Mouse (Mus musculus): ENCODE results near the gene Dock11. TPM values are rescaled to one million over a fixed set of nuclear protein-coding genes. Genes with fewer than 3 reads are reported as not detected.

Dock11 gene
- polyA plus RNA-seq, 1 experiment from 2014 or later, result 5.7 TPM

- no peak for ATAC-seq
- Histone ChIP-seq H3K27me3 (replicated peaks) (no peaks in the 10 kb centered on the region), H3K36me3 (no peaks in the 10 kb centered on the region), H3K4me2 (no peak overlapping the region), H3K4me1 (no peaks in the 10 kb centered on the region), H3K4me3 (no peak overlapping the region), H3K27ac (no peak overlapping the region), H3K9ac (no peak overlapping the region), H3K9me3 (replicated peaks) (no peaks in the 10 kb centered on the region)
- WGBS (ENCODE audit: insufficient replicate concordance), result 87% methylated on average over 1 of the region's 1 CpGs
These were observed 158.8 kb downstream of the Dock11 start for GRCm38 (mm10) chrX:36047451-36047850.

- H3K36me3 ChIP-seq, result no peaks in the 10 kb centered on the region
- no peak for ATAC-seq
- H3K9ac ChIP-seq, result no peak overlapping the region
- H3K4me1 ChIP-seq, result no peaks in the 10 kb centered on the region
- H3K4me2 ChIP-seq, result no peak overlapping the region
- H3K27me3 ChIP-seq (replicated peaks), result no peaks in the 10 kb centered on the region
- no peak overlapping the region for H3K27ac ChIP-seq
- no peaks in the 10 kb centered on the region for H3K9me3 ChIP-seq (replicated peaks)
- no peak overlapping the region for H3K4me3 ChIP-seq
These were observed 161.7 kb downstream of the Dock11 start for GRCm38 (mm10) chrX:36050312-36050711.

DNA sequence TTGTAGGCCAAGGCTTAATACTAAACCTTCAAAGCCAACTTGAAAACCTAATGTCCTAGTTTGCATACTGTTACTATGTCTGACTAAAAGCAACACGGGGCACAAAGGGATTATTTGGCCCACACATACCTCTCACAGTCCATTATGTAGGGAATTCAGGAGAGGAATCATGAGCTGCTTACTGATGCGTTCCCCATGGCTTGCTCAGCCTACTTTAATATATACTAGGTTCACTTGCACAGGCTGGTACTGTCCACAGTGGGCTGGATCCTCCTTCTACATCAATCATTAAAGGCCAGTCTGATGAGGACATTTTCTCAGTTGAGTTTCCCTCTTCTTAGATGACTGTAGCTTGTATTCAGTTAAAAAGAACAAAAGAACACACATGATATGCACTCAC lies 185.4 kb downstream of the Dock11 start:
- WGBS (ENCODE audit: insufficient replicate concordance), result 67% methylated on average over 2 of the region's 2 CpGs
- Histone ChIP-seq H3K4me3 (no peak overlapping the region), H3K4me2 (no peak overlapping the region), H3K27ac (no peak overlapping the region), H3K27me3 (replicated peaks) (no peaks in the 10 kb centered on the region), H3K36me3 (no peaks in the 10 kb centered on the region), H3K4me1 (no peaks in the 10 kb centered on the region), H3K9ac (no peak overlapping the region), H3K9me3 (replicated peaks) (no peaks in the 10 kb centered on the region)
- ATAC-seq, result no peak

- H3K27me3 ChIP-seq (replicated peaks), result no peaks in the 10 kb centered on the region
- no peaks in the 10 kb centered on the region for H3K9me3 ChIP-seq (replicated peaks)
- no peak overlapping the region for H3K9ac ChIP-seq
- H3K27ac ChIP-seq, result no peak overlapping the region
- ATAC-seq, result no peak
- H3K4me3 ChIP-seq, result no peak overlapping the region
- H3K36me3 ChIP-seq, result no peaks in the 10 kb centered on the region
- no peaks in the 10 kb centered on the region for H3K4me1 ChIP-seq
- 56% methylated on average over 4 of the region's 4 CpGs for WGBS (ENCODE audit: insufficient replicate concordance)
- H3K4me2 ChIP-seq, result no peak overlapping the region
These were observed 188.5 kb downstream of the Dock11 start for GRCm38 (mm10) chrX:36077164-36077563.

GRCm38 (mm10) chrX:36082917-36083316 lies 194.3 kb downstream of the Dock11 start:
- Histone ChIP-seq H3K9ac (no peak overlapping the region), H3K4me1 (no peaks in the 10 kb centered on the region), H3K27me3 (replicated peaks) (no peaks in the 10 kb centered on the region), H3K36me3 (no peaks in the 10 kb centered on the region), H3K4me2 (no peak overlapping the region), H3K9me3 (replicated peaks) (no peaks in the 10 kb centered on the region), H3K4me3 (no peak overlapping the region), H3K27ac (no peak overlapping the region)
- ATAC-seq, result no peak
- WGBS (ENCODE audit: insufficient replicate concordance), result 55% methylated on average over 1 of the region's 1 CpGs

- H3K4me2 ChIP-seq, result no peak overlapping the region
- H3K9me3 ChIP-seq (replicated peaks), result no peaks in the 10 kb centered on the region
These were observed 200.0 kb downstream of the Dock11 start for GRCm38 (mm10) chrX:36088464-36089256.

DNA sequence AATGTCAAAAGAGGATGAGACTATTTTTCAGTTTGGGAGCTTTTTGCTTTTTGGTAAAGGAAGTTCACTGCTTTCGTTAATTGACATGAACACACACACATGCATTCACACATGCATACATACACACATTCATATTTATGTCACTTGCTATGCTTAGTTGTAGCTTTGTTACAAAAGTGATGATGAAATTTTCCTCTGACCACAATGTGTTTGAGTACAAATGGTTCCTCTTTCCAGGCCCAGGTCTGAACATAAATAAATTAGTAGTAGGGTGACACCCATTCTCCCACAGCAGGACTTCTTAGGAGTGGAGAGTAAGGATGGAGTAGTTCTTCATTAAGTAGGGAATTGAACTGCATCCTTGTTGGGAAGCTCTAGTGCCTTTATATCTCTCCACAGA lies 212.3 kb downstream of the Dock11 start:
- 47% methylated on average over 1 of the region's 1 CpGs for WGBS (ENCODE audit: insufficient replicate concordance)
- no peaks in the 10 kb centered on the region for H3K4me1 ChIP-seq
- no peak overlapping the region for H3K27ac ChIP-seq
- H3K9me3 ChIP-seq (replicated peaks), result no peaks in the 10 kb centered on the region
- H3K9ac ChIP-seq, result no peak overlapping the region
- H3K4me3 ChIP-seq, result no peak overlapping the region
- H3K27me3 ChIP-seq (replicated peaks), result no peaks in the 10 kb centered on the region
- H3K36me3 ChIP-seq, result no peaks in the 10 kb centered on the region
- no peak overlapping the region for H3K4me2 ChIP-seq
- ATAC-seq, result no peak

More at GRCm38 (mm10) chrX:36088464-36089256, 200.0 kb downstream of the Dock11 start:
- Histone ChIP-seq H3K27me3 (replicated peaks) (no peaks in the 10 kb centered on the region), H3K4me1 (no peaks in the 10 kb centered on the region), H3K27ac (no peak overlapping the region), H3K36me3 (no peaks in the 10 kb centered on the region), H3K4me3 (no peak overlapping the region), H3K9ac (no peak overlapping the region)
- WGBS (ENCODE audit: insufficient replicate concordance), result 66% methylated on average over 6 of the region's 6 CpGs
- no peak for ATAC-seq

DNA sequence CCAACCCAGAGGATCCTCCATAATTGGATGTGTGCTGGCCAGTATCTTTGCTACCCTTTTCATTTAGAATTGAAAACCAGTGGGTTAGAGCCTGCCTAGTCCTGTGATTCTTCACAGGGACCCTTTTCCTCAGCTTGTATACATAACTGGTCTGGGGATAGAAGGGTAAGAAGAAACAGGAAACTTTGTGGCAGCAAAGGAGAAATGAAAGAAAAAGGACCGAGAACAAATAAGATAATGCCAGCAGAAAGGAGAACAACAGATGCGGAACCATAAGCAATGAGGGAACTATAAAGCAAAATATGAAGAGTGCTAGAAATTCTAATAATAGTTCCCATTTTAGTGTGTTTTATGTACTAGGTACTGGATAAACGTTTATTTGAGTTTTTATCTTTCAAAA lies 212.7 kb downstream of the Dock11 start:
- Histone ChIP-seq H3K4me2 (no peak overlapping the region), H3K4me3 (no peak overlapping the region), H3K4me1 (no peaks in the 10 kb centered on the region), H3K27ac (no peak overlapping the region), H3K9ac (no peak overlapping the region), H3K36me3 (no peaks in the 10 kb centered on the region), H3K9me3 (replicated peaks) (no peaks in the 10 kb centered on the region), H3K27me3 (replicated peaks) (no peaks in the 10 kb centered on the region)
- 40% methylated on average over 3 of the region's 3 CpGs for WGBS (ENCODE audit: insufficient replicate concordance)
- no peak for ATAC-seq

- Histone ChIP-seq H3K4me3 (no peak overlapping the region), H3K4me1 (no peaks in the 10 kb centered on the region), H3K27ac (no peak overlapping the region), H3K9ac (no peak overlapping the region), H3K4me2 (no peak overlapping the region), H3K36me3 (no peaks in the 10 kb centered on the region), H3K27me3 (replicated peaks) (peaks cover 26% of the 10 kb centered on the region), H3K9me3 (replicated peaks) (no peaks in the 10 kb centered on the region)
- ATAC-seq, result no peak
- WGBS (ENCODE audit: insufficient replicate concordance), result 29% methylated on average over 3 of the region's 3 CpGs
These were observed 220.0 kb downstream of the Dock11 start for GRCm38 (mm10) chrX:36108601-36109000.

DNA sequence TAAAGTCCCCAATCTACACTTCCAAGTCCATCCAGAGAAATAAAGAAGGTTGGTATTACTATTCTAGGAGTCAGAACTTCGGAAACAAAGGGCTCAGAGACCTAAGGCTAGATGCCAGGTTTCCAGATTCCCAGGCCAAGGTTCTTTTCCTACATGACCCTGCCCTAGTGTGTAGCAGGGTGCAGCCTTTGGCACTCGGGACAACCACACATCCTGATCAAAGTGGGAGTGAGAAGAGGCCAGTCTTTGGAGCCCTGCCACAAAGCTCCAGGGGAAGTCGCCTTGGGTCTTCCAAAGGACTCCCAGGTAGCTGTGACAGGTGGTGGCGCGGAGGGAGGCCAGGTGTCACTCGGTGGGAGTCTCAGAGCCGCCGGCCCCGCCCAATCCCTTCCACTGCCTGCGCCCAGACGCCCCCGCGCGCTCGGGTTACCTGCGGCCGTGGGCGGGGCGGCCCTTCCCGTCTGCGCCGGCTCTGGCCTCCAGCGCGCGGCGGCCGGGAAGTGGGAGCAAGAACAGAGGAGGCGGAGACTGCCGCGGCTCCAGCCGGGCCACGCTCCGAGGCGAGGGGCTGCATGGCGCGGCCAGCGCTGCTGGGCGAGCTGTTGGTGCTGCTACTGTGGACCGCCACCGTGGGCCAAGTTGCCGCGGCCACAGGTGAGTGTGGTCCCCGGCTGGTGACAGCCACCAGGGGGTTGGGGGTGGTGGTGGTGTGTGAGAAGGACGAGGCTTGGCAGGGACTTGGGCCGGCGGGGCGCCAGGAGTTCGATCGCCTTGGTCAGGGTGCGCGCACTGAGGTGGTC lies 223.2 kb downstream of the Dock11 start, which contains the start of gene Il13ra1:
Il13ra1 (plus strand) TSS at position 489 of the 800 bp plus-strand sequence.
- no peak within 1 kb of the TSS for H3K27ac ChIP-seq
- 9% methylated on average over 34 of the region's 51 CpGs for WGBS (ENCODE audit: insufficient replicate concordance)
- H3K27me3 ChIP-seq (replicated peaks), result peaks cover 26% of the 10 kb centered on the region
- H3K4me3 ChIP-seq, result peak within 1 kb of the TSS; percentile 35
- no peaks in the 10 kb centered on the region for H3K36me3 ChIP-seq
- no peaks in the 10 kb centered on the region for H3K9me3 ChIP-seq (replicated peaks)
- H3K4me2 ChIP-seq, result peak within 1 kb of the TSS; percentile 57
- no peak for ATAC-seq
- H3K9ac ChIP-seq, result 0 out of 2 replicates have a peak within 1 kb of the TSS, but pooled peaks have one; percentile 35
- H3K4me1 ChIP-seq, result no peaks in the 10 kb centered on the region

DNA sequence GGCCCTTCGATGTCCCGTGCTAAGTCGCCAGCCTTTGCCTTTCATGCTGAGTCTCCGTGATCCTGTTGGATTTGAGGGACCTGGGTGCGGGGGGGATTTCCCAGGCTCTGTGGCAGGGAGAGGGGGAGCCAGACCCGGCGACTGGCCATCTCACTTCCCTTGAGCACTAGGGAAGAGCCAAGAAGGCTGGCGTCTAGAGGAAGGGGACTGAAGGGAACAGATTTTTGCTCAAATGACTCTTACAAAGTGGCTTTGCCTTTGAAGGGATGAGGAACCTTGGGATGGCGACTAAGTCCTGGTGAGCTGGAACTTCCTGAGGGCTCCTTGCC lies 223.8 kb downstream of the Dock11 start:
- Histone ChIP-seq H3K4me3 (peak overlapping the region; percentile 35), H3K36me3 (no peaks in the 10 kb centered on the region), H3K27ac (no peak overlapping the region), H3K4me1 (no peaks in the 10 kb centered on the region), H3K4me2 (peak overlapping the region; percentile 57), H3K9ac (0 out of 2 replicates have a peak overlapping the region, but pooled peaks have one; percentile 35), H3K27me3 (replicated peaks) (peaks cover 26% of the 10 kb centered on the region), H3K9me3 (replicated peaks) (no peaks in the 10 kb centered on the region)
- no peak for ATAC-seq
- 11% methylated on average over 7 of the region's 9 CpGs for WGBS (ENCODE audit: insufficient replicate concordance)

DNA sequence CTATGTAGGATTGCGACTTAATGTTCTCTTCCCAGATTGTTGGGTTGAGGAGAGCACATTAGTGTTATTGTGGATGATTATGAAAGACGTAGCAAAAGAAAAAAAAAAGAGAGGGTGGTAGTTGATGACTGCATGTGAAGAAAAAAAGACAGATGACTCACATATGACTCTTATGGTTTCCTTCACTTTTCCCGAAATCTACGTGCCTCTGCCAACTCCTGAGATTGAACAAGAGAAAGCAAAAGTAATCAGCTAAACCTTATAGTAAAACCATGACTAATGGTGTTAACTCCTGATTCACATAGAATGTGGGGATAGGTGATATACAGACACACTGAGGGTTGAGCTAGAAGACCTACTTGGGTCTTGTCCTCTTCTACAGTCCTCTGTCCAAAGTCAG lies 226.5 kb downstream of the Dock11 start:
- 67% methylated on average over 4 of the region's 4 CpGs for WGBS (ENCODE audit: insufficient replicate concordance)
- ATAC-seq, result no peak
- no peak overlapping the region for H3K4me2 ChIP-seq
- H3K27ac ChIP-seq, result no peak overlapping the region
- H3K36me3 ChIP-seq, result no peaks in the 10 kb centered on the region
- H3K9me3 ChIP-seq (replicated peaks), result no peaks in the 10 kb centered on the region
- H3K4me1 ChIP-seq, result no peaks in the 10 kb centered on the region
- no peak overlapping the region for H3K4me3 ChIP-seq
- peaks cover 26% of the 10 kb centered on the region for H3K27me3 ChIP-seq (replicated peaks)
- H3K9ac ChIP-seq, result no peak overlapping the region

Measured in liver, embryonic 12.5 days (tissue).